Mouse (Mus musculus): ENCODE data around the gene Ifna2.

Gene Ifna2

GRCm38 (mm10) chr4:88644359-88644758 lies 39.4 kb downstream of the Ifna2 start, which contains the start of gene Ifna13:
TSS of gene Ifna13 (minus strand) at chr4:88644459.
- DNase-seq = no peak

GRCm38 (mm10) chr4:88642526-88642925 lies 41.2 kb downstream of the Ifna2 start:
- no peak for DNase-seq

GRCm38 (mm10) chr4:88641077-88641831 lies 42.5 kb downstream of the Ifna2 start:
- peak; percentile 77 to 92 for DNase-seq

- no peak for DNase-seq
Measured at GRCm38 (mm10) chr4:88640704-88641076, 43.0 kb downstream of the Ifna2 start.

GRCm38 (mm10) chr4:88634311-88634710 lies 49.4 kb downstream of the Ifna2 start, which contains the start of gene C87499:
TSS of gene C87499 (minus strand) at chr4:88634411.
- DNase-seq = no peak

All from kidney, adult 8-10 months (tissue).